Mouse (Mus musculus) stomach, embryonic 14.5 days (tissue): ENCODE measurements around the gene Gm17067. TPM values are rescaled to one million over a fixed set of nuclear protein-coding genes. Genes with fewer than 3 reads are reported as not detected.
"Not testable (repeated sequence)": the region's sequence is repeated elsewhere in the genome, so short reads cannot be mapped to it uniquely, and the experiment has no call there.

ENCODE experiments used
- ATAC-seq: fragments of 200-750 bp; cut with Nextera tagmentation; 2 replicates; pipeline ENCODE4 v1.8.0; 2017; ENCODE audit warnings: low read depth, moderate TSS enrichment; ENCODE audit not compliant: insufficient number of reproducible peaks, insufficient read depth, low FRiP score
- H3K27ac ChIP-seq: fragments of 300-500 bp; sonication (generic); 2 replicates; pipeline ENCODE4 v1.5.1; 2014; ENCODE audit warnings: mild to moderate bottlenecking, low read length, moderate library complexity, mixed read lengths
- H3K27me3 ChIP-seq: fragments of 300-500 bp; sonication (generic); 2 replicates; pipeline ENCODE4 v1.6.1; 2014; ENCODE audit warnings: low read length, control low read depth, mixed read lengths; ENCODE audit not compliant: control insufficient read depth, insufficient read depth
- H3K36me3 ChIP-seq: fragments of 300-500 bp; sonication (generic); 2 replicates; pipeline ENCODE4 v1.6.1; 2014; ENCODE audit warnings: mild to moderate bottlenecking, control low read depth, low read length, moderate library complexity, mixed read lengths; ENCODE audit not compliant: control insufficient read depth, insufficient read depth
- H3K4me1 ChIP-seq: fragments of 300-500 bp; sonication (generic); 2 replicates; pipeline ENCODE4 v1.6.1; 2014; ENCODE audit warnings: low read length, control low read depth, mixed read lengths; ENCODE audit not compliant: control insufficient read depth, insufficient read depth
- H3K4me2 ChIP-seq: fragments of 300-500 bp; sonication (generic); replicated peaks from 2 replicates; pipeline ENCODE4 v1.6.1; 2014; ENCODE audit warnings: low read depth, low read length, control low read depth
- H3K4me3 ChIP-seq: fragments of 300-500 bp; sonication (generic); 2 replicates; pipeline ENCODE4 v1.5.1; 2014; ENCODE audit warnings: low read depth, low read length, control low read depth
- H3K9ac ChIP-seq: fragments of 300-500 bp; sonication (generic); replicated peaks from 2 replicates; pipeline ENCODE4 v1.6.1; 2014; ENCODE audit warnings: low read depth, mild to moderate bottlenecking, control low read depth, low read length, moderate library complexity, mixed read lengths
- H3K9me3 ChIP-seq: fragments of 300-500 bp; sonication (generic); 2 replicates; pipeline ENCODE4 v1.6.1; 2016; ENCODE audit warnings: low read depth, low read length, control low read depth; ENCODE audit not compliant: control insufficient read depth
- WGBS: fragments of 180-500 bp; shearing (Covaris S2); extraction: QIAGEN DNeasy Blood & Tissue Kit; methylation state at CpG from one replicate; pipeline ENCODE4 v1.1.7; 2014; 5-methylcytosine and 5-hydroxymethylcytosine counted together
- polyA plus RNA-seq: library from polyadenylated mRNA; unstranded; fragments of >200 nt; fragmentation: Nextera tagmentation; extraction: Ambion mirVana; gene quantifications from 2 replicates; pipeline ENCODE4 v1.2.1, GENCODE M21; 2014

Gm17067 gene
- not detected in 2 replicates for polyA plus RNA-seq

GRCm38 (mm10) chr7:42726917-42727316 lies at the start of gene Gm17067:
Gene Gm17067 (minus strand): TSS chr7:42727017.
- H3K27ac ChIP-seq: not testable (repeated sequence)
- WGBS: 83% methylated on average over 4 of the region's 4 CpGs

GRCm38 (mm10) chr7:42749836-42750235 lies 23.0 kb upstream of the Gm17067 start:
- no peaks in the 10 kb centered on the region for H3K36me3 ChIP-seq
- no peak overlapping the region for H3K4me3 ChIP-seq
- no peak overlapping the region for H3K27ac ChIP-seq
- H3K4me1 ChIP-seq: no peaks in the 10 kb centered on the region
- H3K4me2 ChIP-seq: no peak overlapping the region
- no peaks in the 10 kb centered on the region for H3K27me3 ChIP-seq
- H3K9me3 ChIP-seq: peaks cover 4% of the 10 kb centered on the region; the same call in 1 of the 2 replicates
- no peak overlapping the region for H3K9ac ChIP-seq
- ATAC-seq: no peak
- WGBS: 39% methylated on average over 20 of the region's 20 CpGs

More at GRCm38 (mm10) chr7:42726917-42727316, at the start of gene Gm17067:
- H3K9ac ChIP-seq, ATAC-seq, H3K4me2 ChIP-seq, H3K9me3 ChIP-seq, H3K36me3 ChIP-seq, H3K4me3 ChIP-seq, H3K4me1 ChIP-seq, H3K27me3 ChIP-seq: not testable (repeated sequence)

GRCm38 (mm10) chr7:42738536-42739210 lies 11.9 kb upstream of the Gm17067 start:
- no peak for ATAC-seq
- no peak overlapping the region for H3K9ac ChIP-seq
- H3K4me2 ChIP-seq: no peak overlapping the region
- no peaks in the 10 kb centered on the region for H3K4me1 ChIP-seq
- 88% methylated on average over 10 of the region's 10 CpGs for WGBS
- H3K27ac ChIP-seq: no peak overlapping the region
- H3K36me3 ChIP-seq: no peaks in the 10 kb centered on the region
- no peak overlapping the region for H3K4me3 ChIP-seq
- no peaks in the 10 kb centered on the region for H3K9me3 ChIP-seq
- no peaks in the 10 kb centered on the region for H3K27me3 ChIP-seq

- H3K27me3 ChIP-seq, H3K9ac ChIP-seq, H3K4me1 ChIP-seq, H3K9me3 ChIP-seq, H3K36me3 ChIP-seq: not testable (repeated sequence)
- H3K27ac ChIP-seq: peak overlapping the region; percentile 48; the same call in 1 of the 2 replicates
- H3K4me3 ChIP-seq: peak overlapping the region; percentile 50
- peak overlapping the region; percentile 44 for H3K4me2 ChIP-seq
- peak; percentile 29; the same call in 1 of the 2 replicates for ATAC-seq
- WGBS: under 1% methylated on average over 4 of the region's 4 CpGs
Measured at GRCm38 (mm10) chr7:42693251-42693650, 33.6 kb downstream of the Gm17067 start.

GRCm38 (mm10) chr7:42692362-42693158 lies 34.3 kb downstream of the Gm17067 start, which contains the start of gene Zfp975:
Gene Zfp975 (minus strand): TSS chr7:42692742.
- peak within 1 kb of the TSS; percentile 48; the same call in 1 of the 2 replicates for H3K27ac ChIP-seq

GRCm38 (mm10) chr7:42680081-42680480 lies 46.7 kb downstream of the Gm17067 start:
- H3K9me3 ChIP-seq, ATAC-seq, H3K27me3 ChIP-seq, H3K4me1 ChIP-seq, H3K4me3 ChIP-seq, H3K36me3 ChIP-seq, H3K9ac ChIP-seq, H3K27ac ChIP-seq, H3K4me2 ChIP-seq: not testable (repeated sequence)
- WGBS: 92% methylated on average over 6 of the region's 6 CpGs

More at GRCm38 (mm10) chr7:42692362-42693158, 34.3 kb downstream of the Gm17067 start, which contains the start of gene Zfp975:
- H3K27me3 ChIP-seq, H3K9me3 ChIP-seq, H3K4me1 ChIP-seq, H3K36me3 ChIP-seq: not testable (repeated sequence)
- peak within 1 kb of the TSS; percentile 50 for H3K4me3 ChIP-seq
- peak; percentile 100 for ATAC-seq
- H3K9ac ChIP-seq: peak within 1 kb of the TSS; percentile 42; the same call in 1 of the 2 replicates
- WGBS: under 1% methylated on average over 23 of the region's 23 CpGs
- H3K4me2 ChIP-seq: peak within 1 kb of the TSS; percentile 44

- not testable (repeated sequence) for H3K4me3 ChIP-seq, H3K4me2 ChIP-seq, ATAC-seq, H3K9me3 ChIP-seq, H3K36me3 ChIP-seq, H3K27ac ChIP-seq, H3K4me1 ChIP-seq, H3K9ac ChIP-seq, H3K27me3 ChIP-seq
Measured at GRCm38 (mm10) chr7:42679646-42680045, 47.2 kb downstream of the Gm17067 start.

GRCm38 (mm10) chr7:42660140-42660539 lies 66.7 kb downstream of the Gm17067 start:
- H3K27ac ChIP-seq, H3K4me1 ChIP-seq, H3K9ac ChIP-seq, H3K9me3 ChIP-seq, H3K36me3 ChIP-seq, ATAC-seq, H3K4me2 ChIP-seq, H3K4me3 ChIP-seq, H3K27me3 ChIP-seq: not testable (repeated sequence)
- 73% methylated on average over 5 of the region's 5 CpGs for WGBS
